Mouse (Mus musculus) CD4-positive, CD25-positive, alpha-beta regulatory T cell, adult 4 months (primary cell): Measurements from ENCODE around the gene Eml4. TPM values are rescaled to one million over a fixed set of nuclear protein-coding genes. Genes with fewer than 3 reads are reported as not detected.

ENCODE experiments used
- ATAC-seq: one replicate; pipeline ENCODE4 v1.8.0; 2017
- polyA plus RNA-seq, 2 experiments: library from polyadenylated mRNA; unstranded; fragments of 100-300 nt; shearing (Covaris generic); gene quantifications; one replicate each; pipeline ENCODE4 v1.2.1; 2017

The Eml4 gene
- polyA plus RNA-seq: 10 to 100 TPM; 15.6 to 15.8 TPM

- ATAC-seq: peak; percentile 82
Measured at GRCm38 (mm10) chr17:83350379-83351091, at the start of gene Eml4. Gene Eml4, plus strand, starts transcription at chr17:83350931.

GRCm38 (mm10) chr17:83301433-83301832 is 49.3 kb upstream of the Eml4 start:
- no peak for ATAC-seq

- no peak for ATAC-seq
Measured at GRCm38 (mm10) chr17:83304089-83304822, 46.5 kb upstream of the Eml4 start.

- ATAC-seq: peak; percentile 77
Measured at GRCm38 (mm10) chr17:83306964-83307640, 43.6 kb upstream of the Eml4 start.

- ATAC-seq: no peak
Measured at GRCm38 (mm10) chr17:83307641-83308296, 43.0 kb upstream of the Eml4 start.

GRCm38 (mm10) chr17:83308451-83308850 is 42.3 kb upstream of the Eml4 start:
- ATAC-seq: no peak

GRCm38 (mm10) chr17:83309243-83309642 is 41.5 kb upstream of the Eml4 start:
- ATAC-seq: no peak

- no peak for ATAC-seq
Measured at GRCm38 (mm10) chr17:83311806-83312205, 38.9 kb upstream of the Eml4 start.

GRCm38 (mm10) chr17:83312244-83312918 is 38.4 kb upstream of the Eml4 start:
- ATAC-seq: peak; percentile 97

- no peak for ATAC-seq
Measured at GRCm38 (mm10) chr17:83313046-83313689, 37.6 kb upstream of the Eml4 start.

GRCm38 (mm10) chr17:83315476-83315875 is 35.3 kb upstream of the Eml4 start:
- ATAC-seq: no peak

- no peak for ATAC-seq
Measured at GRCm38 (mm10) chr17:83322621-83323335, 28.0 kb upstream of the Eml4 start.

GRCm38 (mm10) chr17:83323410-83324268 is 27.1 kb upstream of the Eml4 start:
- ATAC-seq: no peak

- no peak for ATAC-seq
Measured at GRCm38 (mm10) chr17:83324269-83324616, 26.5 kb upstream of the Eml4 start.

- peak; percentile 61 for ATAC-seq
Measured at GRCm38 (mm10) chr17:83335183-83335584, 15.5 kb upstream of the Eml4 start.

- ATAC-seq: no peak
Measured at GRCm38 (mm10) chr17:83337051-83337898, 13.5 kb upstream of the Eml4 start.

- peak; percentile 79 for ATAC-seq
Measured at GRCm38 (mm10) chr17:83339368-83340085, 11.2 kb upstream of the Eml4 start.

- ATAC-seq: no peak
Measured at GRCm38 (mm10) chr17:83340895-83341524, 9.7 kb upstream of the Eml4 start.
